Mouse (Mus musculus) midbrain, embryonic 10.5 days (tissue): ENCODE measurements around the gene Ano7. TPM values are rescaled to one million over a fixed set of nuclear protein-coding genes. Genes with fewer than 3 reads are reported as not detected.

ENCODE experiments used
- DNase-seq: peaks from one replicate; pipeline ENCODE4 v3.0.0-alpha.2; 2017; ENCODE audit warnings: low spot score
- H3K27ac ChIP-seq: fragments of 300-500 bp; sonication (generic); replicated peaks from 2 replicates; pipeline ENCODE4 v1.5.1; 2016; ENCODE audit warnings: mild to moderate bottlenecking
- H3K27me3 ChIP-seq: fragments of 300-500 bp; sonication (generic); 2 replicates; pipeline ENCODE4 v1.6.1; 2016; ENCODE audit warnings: low read depth, mild to moderate bottlenecking; ENCODE audit not compliant: poor library complexity, severe bottlenecking
- H3K36me3 ChIP-seq: fragments of 300-500 bp; sonication (generic); 2 replicates; pipeline ENCODE4 v1.6.1; 2016; ENCODE audit warnings: mild to moderate bottlenecking, moderate library complexity
- H3K4me1 ChIP-seq: fragments of 300-500 bp; sonication (generic); 2 replicates; pipeline ENCODE4 v1.6.1; 2016
- H3K4me3 ChIP-seq: fragments of 300-500 bp; sonication (generic); 2 replicates; pipeline ENCODE4 v1.5.1; 2016; ENCODE audit warnings: mild to moderate bottlenecking, moderate library complexity
- H3K9me3 ChIP-seq: fragments of 300-500 bp; sonication (generic); replicated peaks from 2 replicates; pipeline ENCODE4 v1.6.1; 2016; ENCODE audit warnings: mild to moderate bottlenecking
- WGBS: fragments of 180-500 bp; shearing (Covaris S2); methylation state at CpG from one replicate; pipeline ENCODE4 v1.1.7; 2016; 5-methylcytosine and 5-hydroxymethylcytosine counted together
- polyA plus RNA-seq: library from polyadenylated mRNA; unstranded; fragments of >200 nt; fragmentation: Nextera tagmentation; extraction: Ambion mirVana; gene quantifications from 2 replicates; pipeline ENCODE4 v1.2.1, GENCODE M21; 2016

The Ano7 gene
- polyA plus RNA-seq: 0.21 and 0.25 TPM in 2 replicates

- WGBS: 76% methylated on average over 4 of the region's 4 CpGs
- H3K27ac ChIP-seq: peak within 1 kb of the TSS; percentile 43; the same call in 1 of the 2 replicates
- DNase-seq: no peak
- H3K27me3 ChIP-seq: no peaks in the 10 kb centered on the region
- H3K4me1 ChIP-seq: peaks cover 6% of the 10 kb centered on the region
- H3K4me3 ChIP-seq: no peak within 1 kb of the TSS
- no peaks in the 10 kb centered on the region for H3K9me3 ChIP-seq
- peaks cover 7% of the 10 kb centered on the region; the same call in 1 of the 2 replicates for H3K36me3 ChIP-seq
Measured at GRCm38 (mm10) chr1:93373665-93374064, at the start of gene Ano7. Ano7 (plus strand) TSS chr1:93373930.

GRCm38 (mm10) chr1:93323973-93324372 lies 49.8 kb upstream of the Ano7 start:
- WGBS: 91% methylated on average over 6 of the region's 6 CpGs
- Histone ChIP-seq H3K27me3 (no peaks in the 10 kb centered on the region), H3K4me3 (no peak overlapping the region), H3K27ac (no peak overlapping the region), H3K36me3 (peaks cover 99% of the 10 kb centered on the region), H3K4me1 (no peaks in the 10 kb centered on the region), H3K9me3 (no peaks in the 10 kb centered on the region)
- DNase-seq: no peak

GRCm38 (mm10) chr1:93326446-93326845 lies 47.3 kb upstream of the Ano7 start:
- H3K4me3 ChIP-seq: no peak overlapping the region
- WGBS: 94% methylated on average over 3 of the region's 3 CpGs
- peaks cover 99% of the 10 kb centered on the region for H3K36me3 ChIP-seq
- no peak overlapping the region for H3K27ac ChIP-seq
- H3K9me3 ChIP-seq: no peaks in the 10 kb centered on the region
- no peaks in the 10 kb centered on the region for H3K4me1 ChIP-seq
- no peak for DNase-seq
- H3K27me3 ChIP-seq: no peaks in the 10 kb centered on the region

GRCm38 (mm10) chr1:93334621-93335020 lies 39.1 kb upstream of the Ano7 start:
- WGBS: 84% methylated on average over 2 of the region's 2 CpGs
- no peak overlapping the region for H3K27ac ChIP-seq
- DNase-seq: no peak
- peaks cover 81% of the 10 kb centered on the region for H3K36me3 ChIP-seq
- H3K27me3 ChIP-seq: no peaks in the 10 kb centered on the region
- no peaks in the 10 kb centered on the region for H3K9me3 ChIP-seq
- no peaks in the 10 kb centered on the region for H3K4me1 ChIP-seq
- no peak overlapping the region for H3K4me3 ChIP-seq

- H3K4me1 ChIP-seq: peaks cover 27% of the 10 kb centered on the region
- no peaks in the 10 kb centered on the region for H3K27me3 ChIP-seq
- WGBS: under 1% methylated on average over 63 of the region's 63 CpGs
- DNase-seq: peak; percentile 98
- peak within 1 kb of the TSS; percentile 91 for H3K27ac ChIP-seq
- no peaks in the 10 kb centered on the region for H3K9me3 ChIP-seq
- H3K4me3 ChIP-seq: peak within 1 kb of the TSS; percentile 71
- H3K36me3 ChIP-seq: peaks cover 23% of the 10 kb centered on the region
Measured at GRCm38 (mm10) chr1:93342648-93343503, 30.9 kb upstream of the Ano7 start, which contains the start of the genes Ppp1r7 and Pask. Ppp1r7 (plus strand) TSS chr1:93342854. Pask (minus strand) TSS chr1:93343482.

- no peaks in the 10 kb centered on the region for H3K9me3 ChIP-seq
- under 1% methylated on average over 39 of the region's 39 CpGs for WGBS
- no peaks in the 10 kb centered on the region for H3K27me3 ChIP-seq
- peak; percentile 92 for DNase-seq
- peaks cover 30% of the 10 kb centered on the region for H3K36me3 ChIP-seq
- peak overlapping the region; percentile 71 for H3K4me3 ChIP-seq
- peaks cover 27% of the 10 kb centered on the region for H3K4me1 ChIP-seq
- H3K27ac ChIP-seq: peak overlapping the region; percentile 91
Measured at GRCm38 (mm10) chr1:93343504-93344047, 30.2 kb upstream of the Ano7 start.

- whole genome bisulfite sequencing: 94% methylated on average over 5 of the region's 5 CpGs
- DNase-seq: no peak
- H3K9me3 ChIP-seq: no peaks in the 10 kb centered on the region
- H3K36me3 ChIP-seq: peaks cover 66% of the 10 kb centered on the region
- H3K27ac ChIP-seq: no peak overlapping the region
- no peaks in the 10 kb centered on the region for H3K27me3 ChIP-seq
- H3K4me1 ChIP-seq: peaks cover 9% of the 10 kb centered on the region
- no peak overlapping the region for H3K4me3 ChIP-seq
Measured at GRCm38 (mm10) chr1:93347176-93347575, 26.6 kb upstream of the Ano7 start.

- H3K36me3 ChIP-seq: peaks cover 91% of the 10 kb centered on the region
- H3K9me3 ChIP-seq: no peaks in the 10 kb centered on the region
- no peaks in the 10 kb centered on the region for H3K27me3 ChIP-seq
- no peak for DNase-seq
- no peak overlapping the region for H3K4me3 ChIP-seq
- peaks cover under 1% of the 10 kb centered on the region for H3K4me1 ChIP-seq
- H3K27ac ChIP-seq: no peak overlapping the region
- 90% methylated on average over 4 of the region's 4 CpGs for WGBS
Measured at GRCm38 (mm10) chr1:93349701-93350100, 24.0 kb upstream of the Ano7 start.

- H3K27ac ChIP-seq: no peak overlapping the region
- no peak for DNase-seq
- no peaks in the 10 kb centered on the region for H3K9me3 ChIP-seq
- no peaks in the 10 kb centered on the region for H3K4me1 ChIP-seq
- no peaks in the 10 kb centered on the region for H3K27me3 ChIP-seq
- WGBS: 94% methylated on average over 2 of the region's 2 CpGs
- H3K4me3 ChIP-seq: no peak overlapping the region
- peaks cover 100% of the 10 kb centered on the region for H3K36me3 ChIP-seq
Measured at GRCm38 (mm10) chr1:93352724-93353123, 21.0 kb upstream of the Ano7 start.

- no peak overlapping the region for H3K27ac ChIP-seq
- H3K36me3 ChIP-seq: peaks cover 98% of the 10 kb centered on the region
- DNase-seq: no peak
- H3K9me3 ChIP-seq: no peaks in the 10 kb centered on the region
- no peak overlapping the region for H3K4me3 ChIP-seq
- H3K4me1 ChIP-seq: no peaks in the 10 kb centered on the region
- no peaks in the 10 kb centered on the region for H3K27me3 ChIP-seq
- WGBS: 85% methylated on average over 4 of the region's 4 CpGs
Measured at GRCm38 (mm10) chr1:93362661-93363060, 11.1 kb upstream of the Ano7 start.

GRCm38 (mm10) chr1:93365641-93366040 lies 8.1 kb upstream of the Ano7 start:
- peaks cover 81% of the 10 kb centered on the region for H3K36me3 ChIP-seq
- WGBS: 95% methylated on average over 6 of the region's 6 CpGs
- H3K4me3 ChIP-seq: no peak overlapping the region
- DNase-seq: no peak
- H3K9me3 ChIP-seq: no peaks in the 10 kb centered on the region
- no peaks in the 10 kb centered on the region for H3K27me3 ChIP-seq
- H3K4me1 ChIP-seq: no peaks in the 10 kb centered on the region
- no peak overlapping the region for H3K27ac ChIP-seq

- no peaks in the 10 kb centered on the region for H3K27me3 ChIP-seq
- 72% methylated on average over 5 of the region's 5 CpGs for WGBS
- H3K36me3 ChIP-seq: no peaks in the 10 kb centered on the region
- no peak for DNase-seq
- H3K9me3 ChIP-seq: no peaks in the 10 kb centered on the region
- peaks cover 10% of the 10 kb centered on the region for H3K4me1 ChIP-seq
- no peak overlapping the region for H3K4me3 ChIP-seq
- H3K27ac ChIP-seq: no peak overlapping the region
Measured at GRCm38 (mm10) chr1:93377307-93377706, 3.6 kb downstream of the Ano7 start.

- 72% methylated on average over 5 of the region's 5 CpGs for WGBS
Measured at GRCm38 (mm10) chr1:93379117-93379516, 5.4 kb downstream of the Ano7 start.

More at GRCm38 (mm10) chr1:93379117-93379516, 5.4 kb downstream of the Ano7 start:
- Histone ChIP-seq H3K9me3 (no peaks in the 10 kb centered on the region), H3K36me3 (no peaks in the 10 kb centered on the region), H3K4me3 (no peak overlapping the region), H3K27me3 (no peaks in the 10 kb centered on the region), H3K4me1 (0 out of 2 replicates have a peak, but pooled peaks cover 4% of the 10 kb centered on the region), H3K27ac (no peak overlapping the region)
- DNase-seq: no peak
